Mouse (Mus musculus) bone marrow, adult 2 months (tissue): ENCODE results near the gene Lgals2.

Source experiments
- CTCF ChIP-seq: fragments of 200-500 bp; IDR thresholded peaks from 2 replicates; pipeline ENCODE4 v1.5.1; 2011; ENCODE audit warnings: low read length, control low read depth; ENCODE audit not compliant: control insufficient read depth, insufficient read depth
- POLR2A ChIP-seq: fragments of 200-500 bp; IDR thresholded peaks from 2 replicates; pipeline ENCODE4 v1.6.1; 2011; ENCODE audit warnings: low read depth, mild to moderate bottlenecking, control low read depth, low read length, borderline replicate concordance; ENCODE audit not compliant: control insufficient read depth

DNA sequence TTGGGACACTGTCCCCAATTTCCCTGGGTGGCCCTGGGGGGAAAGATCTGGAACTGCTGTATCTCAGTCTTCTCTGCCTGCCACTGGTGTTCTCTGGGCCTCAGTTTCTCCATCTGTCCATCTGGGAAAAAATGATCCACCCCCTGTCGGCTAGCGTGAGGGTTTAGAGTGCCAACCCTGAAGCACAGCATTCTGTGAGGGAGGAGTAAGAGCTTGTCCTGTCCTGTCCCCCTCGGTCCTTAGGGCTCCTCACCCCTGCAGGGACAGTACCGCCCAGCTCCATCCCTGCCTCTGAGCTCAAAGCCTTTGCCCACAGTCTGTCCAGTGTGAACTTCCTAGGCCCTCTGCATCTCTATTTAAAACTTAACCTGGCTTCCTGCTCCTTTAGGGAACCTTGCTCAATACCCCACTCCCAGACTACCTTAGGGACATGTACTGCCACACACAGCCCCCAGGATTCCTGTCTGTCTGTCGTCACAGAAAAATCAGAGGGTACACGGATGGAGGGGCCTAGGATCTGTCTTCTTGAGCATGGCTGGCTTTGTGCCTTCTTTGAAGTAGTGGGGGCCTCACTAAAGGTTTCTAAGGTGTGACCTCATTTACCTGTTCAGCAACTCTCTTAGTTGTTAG, 14.1 kb downstream of the Lgals2 start:
- TF ChIP-seq CTCF (no peak), POLR2A (no peak)
